Mouse (Mus musculus) frontal cortex, adult 2 months (tissue): ENCODE measurements around the gene Slc25a25. TPM values are rescaled to one million over a fixed set of nuclear protein-coding genes. Genes with fewer than 3 reads are reported as not detected.
A peak's percentile ranks its signal among the peaks of the same experiment; 100 is the strongest.

Experiments
- DNase-seq, 2 experiments: peaks; one replicate each; pipeline ENCODE4 v3.0.0; 2022; ENCODE audit warnings: low spot score in 1 of 2; ENCODE audit errors: extremely low spot score in 1 of 2
- polyA plus RNA-seq: library from polyadenylated mRNA; depleted of rRNA; stranded (reverse); fragments of >200 nt; gene quantifications from 2 replicates; pipeline ENCODE4 v1.2.3, GENCODE M21; 2012

Slc25a25 gene
- polyA plus RNA-seq, 1 experiment: 44.3 TPM

- peak; percentile 94 for DNase-seq
Measured at GRCm38 (mm10) chr2:32430701-32431676, 20.3 kb downstream of the Slc25a25 start.

GRCm38 (mm10) chr2:32429215-32429891, 21.9 kb downstream of the Slc25a25 start:
- DNase-seq: no peak

GRCm38 (mm10) chr2:32428262-32428722, 23.0 kb downstream of the Slc25a25 start:
- DNase-seq: peak; percentile 79 to 83

GRCm38 (mm10) chr2:32427720-32428119, 23.5 kb downstream of the Slc25a25 start:
- no peak for DNase-seq

GRCm38 (mm10) chr2:32426141-32426540, 25.1 kb downstream of the Slc25a25 start:
- no peak for DNase-seq

- peak; percentile 49 to 65 for DNase-seq
Measured at GRCm38 (mm10) chr2:32425568-32425967, 25.7 kb downstream of the Slc25a25 start.

GRCm38 (mm10) chr2:32424796-32425195, 26.4 kb downstream of the Slc25a25 start:
- DNase-seq: no peak

- peak in 1 of 2 experiments; percentile 52 for DNase-seq
Measured at GRCm38 (mm10) chr2:32423481-32424331, 27.5 kb downstream of the Slc25a25 start.

- DNase-seq: no peak
Measured at GRCm38 (mm10) chr2:32421851-32422251, 29.4 kb downstream of the Slc25a25 start.

GRCm38 (mm10) chr2:32420647-32421046, 30.6 kb downstream of the Slc25a25 start:
- DNase-seq: no peak

GRCm38 (mm10) chr2:32420066-32420608, 31.1 kb downstream of the Slc25a25 start:
- DNase-seq: no peak

GRCm38 (mm10) chr2:32419359-32419758, 31.9 kb downstream of the Slc25a25 start:
- DNase-seq: no peak

- no peak for DNase-seq
Measured at GRCm38 (mm10) chr2:32418430-32419151, 32.7 kb downstream of the Slc25a25 start.

- DNase-seq: no peak
Measured at GRCm38 (mm10) chr2:32417486-32417885, 33.8 kb downstream of the Slc25a25 start.

- no peak for DNase-seq
Measured at GRCm38 (mm10) chr2:32416556-32416955, 34.7 kb downstream of the Slc25a25 start.

- DNase-seq: no peak
Measured at GRCm38 (mm10) chr2:32415801-32416200, 35.4 kb downstream of the Slc25a25 start.

GRCm38 (mm10) chr2:32413936-32414335, 37.3 kb downstream of the Slc25a25 start:
- DNase-seq: no peak

- DNase-seq: no peak
Measured at GRCm38 (mm10) chr2:32412742-32413531, 38.3 kb downstream of the Slc25a25 start.

- no peak for DNase-seq
Measured at GRCm38 (mm10) chr2:32411407-32411806, 39.8 kb downstream of the Slc25a25 start.
